Mouse (Mus musculus): ENCODE results near the gene Gabarap.

DNA sequence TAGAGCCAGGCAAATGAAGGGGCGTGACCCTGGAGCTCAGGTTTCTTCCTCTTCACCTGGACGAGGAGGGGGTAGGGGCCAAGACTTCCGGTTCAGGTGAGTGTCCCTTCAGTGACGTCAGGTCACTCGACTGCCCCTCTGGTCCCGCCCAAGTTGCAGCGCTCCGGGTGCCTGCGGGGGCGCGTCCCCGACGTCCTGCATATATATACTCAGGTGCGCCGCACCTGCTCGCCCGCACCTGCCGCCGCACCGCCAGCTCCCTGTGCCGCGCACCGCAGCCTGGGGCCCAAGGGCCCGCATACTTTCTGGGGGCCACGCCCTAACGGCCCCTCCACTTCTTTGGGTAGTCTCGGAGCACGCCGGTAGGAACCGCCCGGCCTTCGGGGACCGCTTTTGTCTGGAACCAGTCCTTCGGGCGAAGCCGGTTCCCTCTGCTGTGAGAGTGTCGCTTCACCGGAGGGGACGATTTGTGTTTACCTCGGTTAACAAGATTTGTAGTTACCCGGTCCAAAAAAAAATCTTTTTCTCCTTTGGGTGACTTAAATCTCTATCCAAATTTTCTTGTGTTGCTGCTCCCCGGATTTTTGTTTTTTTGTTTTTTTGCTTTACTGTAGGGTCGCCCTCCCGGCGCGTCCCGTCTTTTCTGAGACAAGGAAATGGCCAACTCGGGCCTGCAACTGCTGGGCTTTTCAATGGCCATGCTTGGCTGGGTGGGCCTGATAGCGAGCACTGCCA lies 25.5 kb upstream of the Gabarap start:
- TF ChIP-seq POLR2A (IDR thresholded peaks at IDR 0.05; ENCODE audit: extremely low read depth, insufficient read depth, low read length), result no peak
- no peak for TF ChIP-seq CTCF (IDR thresholded peaks at IDR 0.05; ENCODE audit: low read depth, low read length)

Data from liver, adult 2 months (tissue).